Mouse (Mus musculus): ENCODE results near the gene Agpat4. TPM values are rescaled to one million over a fixed set of nuclear protein-coding genes. Genes with fewer than 3 reads are reported as not detected.
"Not testable (repeated sequence)": the region's sequence is repeated elsewhere in the genome, so short reads cannot be mapped to it uniquely, and the experiment has no call there.

Agpat4 gene
- polyA plus RNA-seq, 1 experiment from 2014 or later, result 16.1 TPM

DNA sequence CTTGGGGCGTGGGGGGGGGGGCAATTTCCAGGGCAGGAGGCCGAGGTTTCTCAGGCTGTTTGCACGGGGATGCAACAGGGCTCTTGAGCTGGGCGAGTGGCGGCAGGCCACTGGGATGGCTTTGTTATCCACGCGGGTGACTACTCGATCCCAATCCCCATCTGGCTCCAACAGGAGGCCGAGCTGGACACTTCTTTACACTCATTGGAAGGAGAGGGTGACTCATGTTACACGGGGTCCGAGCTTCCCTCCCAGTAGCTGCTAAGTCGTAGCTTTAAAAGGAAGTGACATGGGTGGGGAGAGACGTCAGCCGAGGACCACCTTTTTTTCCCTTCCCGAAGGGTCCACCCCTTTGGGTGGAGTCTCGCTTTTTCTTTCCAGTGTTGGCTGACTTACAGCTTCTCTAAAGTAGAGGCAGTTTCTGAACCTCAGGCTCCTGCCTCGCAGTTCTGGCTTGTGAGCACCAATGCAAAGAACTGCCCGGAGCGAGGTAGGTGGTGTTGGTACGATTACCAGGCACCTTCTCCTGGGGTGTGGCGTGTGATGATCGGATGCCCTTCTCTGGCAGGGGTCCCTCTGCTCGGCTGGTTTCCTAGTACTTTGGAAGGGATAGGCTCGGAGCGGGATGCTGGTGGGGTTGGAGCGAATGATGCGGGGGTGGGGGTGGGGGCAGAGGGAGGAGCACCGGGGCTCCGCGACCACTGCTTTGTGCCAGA, 580 bp downstream of the Agpat4 start:
- ATAC-seq (peak; percentile 94), DNase-seq (ENCODE audit: low spot score) (peak; percentile 96)
- Histone ChIP-seq H3K36me3 (ENCODE audit: control insufficient read depth, insufficient read depth, low read length) (no peaks in the 10 kb centered on the region), H3K27me3 (replicated peaks; ENCODE audit: control insufficient read depth, insufficient read depth, low read length) (no peaks in the 10 kb centered on the region), H3K9me3 (replicated peaks; ENCODE audit: control insufficient read depth, low read length) (no peaks in the 10 kb centered on the region), H3K27ac (ENCODE audit: low read depth, low read length) (peak overlapping the region; percentile 89), H3K9ac (ENCODE audit: low read length) (peak overlapping the region; percentile 70), H3K4me3 (ENCODE audit: low read depth, low read length) (peak overlapping the region; percentile 59), H3K4me2 (ENCODE audit: low read length) (peak overlapping the region; percentile 95), H3K4me1 (ENCODE audit: control insufficient read depth, insufficient read depth, low read length) (peaks cover 21% of the 10 kb centered on the region)
- 2% methylated on average over 30 of the region's 30 CpGs for whole genome bisulfite sequencing

GRCm38 (mm10) chr17:12119675-12120074, 1.2 kb downstream of the Agpat4 start:
- WGBS, result 0% methylated on average over 12 of the region's 12 CpGs
- H3K4me3 ChIP-seq (ENCODE audit: low read depth, low read length), result peak overlapping the region; percentile 59
- H3K27me3 ChIP-seq (replicated peaks; ENCODE audit: control insufficient read depth, insufficient read depth, low read length), result no peaks in the 10 kb centered on the region
- ATAC-seq, result peak; percentile 72
- peak overlapping the region; percentile 95 for H3K4me2 ChIP-seq (ENCODE audit: low read length)
- H3K36me3 ChIP-seq (ENCODE audit: control insufficient read depth, insufficient read depth, low read length), result peaks cover 4% of the 10 kb centered on the region
- no peaks in the 10 kb centered on the region for H3K9me3 ChIP-seq (replicated peaks; ENCODE audit: control insufficient read depth, low read length)
- H3K27ac ChIP-seq (ENCODE audit: low read depth, low read length), result peak overlapping the region; percentile 89
- peak; percentile 85 for DNase-seq (ENCODE audit: low spot score)
- H3K9ac ChIP-seq (ENCODE audit: low read length), result peak overlapping the region; percentile 70
- peaks cover 21% of the 10 kb centered on the region for H3K4me1 ChIP-seq (ENCODE audit: control insufficient read depth, insufficient read depth, low read length)

DNA sequence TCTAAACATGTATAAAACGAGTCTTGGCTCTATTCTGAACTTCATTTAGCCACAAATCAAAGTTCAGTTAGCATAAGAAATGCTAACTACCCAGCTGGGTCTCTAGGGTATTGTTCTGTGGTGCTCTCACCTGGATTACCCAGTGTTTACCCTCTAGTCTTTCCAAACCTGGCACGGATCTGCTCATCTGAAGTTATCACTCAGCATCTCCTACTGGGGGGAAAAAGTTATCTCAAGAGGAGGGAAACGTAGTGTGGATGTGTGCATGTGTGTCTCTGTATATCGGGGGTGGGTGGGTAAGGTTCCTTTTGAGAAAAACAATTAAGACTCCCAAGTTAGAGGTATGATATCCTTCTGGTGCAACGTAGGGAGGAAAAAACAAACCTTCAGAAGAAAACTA, 1.8 kb downstream of the Agpat4 start:
- Histone ChIP-seq H3K4me3 (ENCODE audit: low read depth, low read length) (peak overlapping the region; percentile 59), H3K36me3 (ENCODE audit: control insufficient read depth, insufficient read depth, low read length) (peaks cover 9% of the 10 kb centered on the region), H3K4me2 (ENCODE audit: low read length) (peak overlapping the region; percentile 95), H3K27me3 (replicated peaks; ENCODE audit: control insufficient read depth, insufficient read depth, low read length) (no peaks in the 10 kb centered on the region), H3K4me1 (ENCODE audit: control insufficient read depth, insufficient read depth, low read length) (peaks cover 21% of the 10 kb centered on the region), H3K9ac (ENCODE audit: low read length) (peak overlapping the region; percentile 70), H3K27ac (ENCODE audit: low read depth, low read length) (no peak overlapping the region), H3K9me3 (replicated peaks; ENCODE audit: control insufficient read depth, low read length) (no peaks in the 10 kb centered on the region)
- no peak for ATAC-seq
- 29% methylated on average over 5 of the region's 5 CpGs for WGBS
- DNase-seq (ENCODE audit: low spot score), result no peak

- Histone ChIP-seq H3K4me1 (ENCODE audit: control insufficient read depth, insufficient read depth, low read length) (peaks cover 21% of the 10 kb centered on the region), H3K36me3 (ENCODE audit: control insufficient read depth, insufficient read depth, low read length) (peaks cover 17% of the 10 kb centered on the region), H3K9me3 (replicated peaks; ENCODE audit: control insufficient read depth, low read length) (no peaks in the 10 kb centered on the region), H3K27me3 (replicated peaks; ENCODE audit: control insufficient read depth, insufficient read depth, low read length) (no peaks in the 10 kb centered on the region), H3K9ac (ENCODE audit: low read length) (no peak overlapping the region), H3K4me3 (ENCODE audit: low read depth, low read length) (no peak overlapping the region), H3K27ac (ENCODE audit: low read depth, low read length) (no peak overlapping the region), H3K4me2 (ENCODE audit: low read length) (0 out of 2 replicates have a peak overlapping the region, but pooled peaks have one; percentile 14)
- WGBS, result 91% methylated on average over 7 of the region's 7 CpGs
- no peak for DNase-seq (ENCODE audit: low spot score)
- ATAC-seq, result no peak
These were observed 2.8 kb downstream of the Agpat4 start for GRCm38 (mm10) chr17:12121226-12121794.

- not testable (repeated sequence) for H3K9ac ChIP-seq (ENCODE audit: low read length); H3K27ac ChIP-seq (ENCODE audit: low read depth, low read length); H3K9me3 ChIP-seq (replicated peaks; ENCODE audit: control insufficient read depth, low read length); DNase-seq (ENCODE audit: low spot score); H3K4me3 ChIP-seq (ENCODE audit: low read depth, low read length); ATAC-seq; H3K4me2 ChIP-seq (ENCODE audit: low read length); H3K27me3 ChIP-seq (replicated peaks; ENCODE audit: control insufficient read depth, insufficient read depth, low read length)
- H3K4me1 ChIP-seq (ENCODE audit: control insufficient read depth, insufficient read depth, low read length), result peaks cover 21% of the 10 kb centered on the region
- H3K36me3 ChIP-seq (ENCODE audit: control insufficient read depth, insufficient read depth, low read length), result peaks cover 23% of the 10 kb centered on the region
- WGBS, result 94% methylated on average over 8 of the region's 9 CpGs
These were observed 3.8 kb downstream of the Agpat4 start for GRCm38 (mm10) chr17:12122262-12122661.

- 89% methylated on average over 3 of the region's 3 CpGs for WGBS
- Histone ChIP-seq H3K36me3 (ENCODE audit: control insufficient read depth, insufficient read depth, low read length) (peaks cover 23% of the 10 kb centered on the region), H3K4me2 (ENCODE audit: low read length) (no peak overlapping the region), H3K4me3 (ENCODE audit: low read depth, low read length) (no peak overlapping the region), H3K4me1 (ENCODE audit: control insufficient read depth, insufficient read depth, low read length) (peaks cover 18% of the 10 kb centered on the region), H3K9ac (ENCODE audit: low read length) (no peak overlapping the region), H3K27me3 (replicated peaks; ENCODE audit: control insufficient read depth, insufficient read depth, low read length) (no peaks in the 10 kb centered on the region), H3K9me3 (replicated peaks; ENCODE audit: control insufficient read depth, low read length) (no peaks in the 10 kb centered on the region), H3K27ac (ENCODE audit: low read depth, low read length) (no peak overlapping the region)
- DNase-seq (ENCODE audit: low spot score) (no peak), ATAC-seq (no peak)
These were observed 4.7 kb downstream of the Agpat4 start for GRCm38 (mm10) chr17:12123168-12123567.

DNA sequence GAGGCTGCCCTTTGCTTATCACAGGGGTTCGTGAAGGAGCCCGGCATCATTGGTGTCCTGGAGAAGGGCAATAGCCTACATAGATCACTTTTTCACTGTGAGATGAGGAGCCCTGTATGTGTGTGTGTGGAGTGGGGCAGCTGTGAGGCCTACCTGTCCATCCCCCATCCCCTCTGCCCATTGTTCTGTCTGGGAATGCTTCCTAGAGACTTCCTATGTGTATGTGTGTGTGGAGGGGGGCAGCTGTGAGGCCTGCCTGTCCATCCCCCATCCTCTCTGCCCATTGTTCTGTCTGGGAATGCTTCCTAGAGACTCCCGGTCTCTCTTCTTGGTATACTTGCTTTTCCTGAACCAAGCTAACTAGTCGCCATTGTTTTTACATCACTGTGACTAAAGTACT, 8.6 kb downstream of the Agpat4 start:
- Histone ChIP-seq H3K4me2 (ENCODE audit: low read length) (no peak overlapping the region), H3K9ac (ENCODE audit: low read length) (no peak overlapping the region), H3K36me3 (ENCODE audit: control insufficient read depth, insufficient read depth, low read length) (peaks cover 28% of the 10 kb centered on the region), H3K27me3 (replicated peaks; ENCODE audit: control insufficient read depth, insufficient read depth, low read length) (no peaks in the 10 kb centered on the region), H3K27ac (ENCODE audit: low read depth, low read length) (no peak overlapping the region), H3K4me3 (ENCODE audit: low read depth, low read length) (no peak overlapping the region), H3K4me1 (ENCODE audit: control insufficient read depth, insufficient read depth, low read length) (no peaks in the 10 kb centered on the region), H3K9me3 (replicated peaks; ENCODE audit: control insufficient read depth, low read length) (no peaks in the 10 kb centered on the region)
- ATAC-seq (no peak), DNase-seq (ENCODE audit: low spot score) (no peak)
- 86% methylated on average over 4 of the region's 4 CpGs for WGBS

GRCm38 (mm10) chr17:12128976-12129375, 10.5 kb downstream of the Agpat4 start:
- WGBS, result 90% methylated on average over 2 of the region's 2 CpGs
- no peaks in the 10 kb centered on the region for H3K4me1 ChIP-seq (ENCODE audit: control insufficient read depth, insufficient read depth, low read length)
- DNase-seq (ENCODE audit: low spot score) (no peak), ATAC-seq (no peak)
- no peak overlapping the region for H3K9ac ChIP-seq (ENCODE audit: low read length)
- H3K9me3 ChIP-seq (replicated peaks; ENCODE audit: control insufficient read depth, low read length), result no peaks in the 10 kb centered on the region
- peaks cover 28% of the 10 kb centered on the region for H3K36me3 ChIP-seq (ENCODE audit: control insufficient read depth, insufficient read depth, low read length)
- H3K27me3 ChIP-seq (replicated peaks; ENCODE audit: control insufficient read depth, insufficient read depth, low read length), result no peaks in the 10 kb centered on the region
- no peak overlapping the region for H3K4me2 ChIP-seq (ENCODE audit: low read length)
- no peak overlapping the region for H3K27ac ChIP-seq (ENCODE audit: low read depth, low read length)
- no peak overlapping the region for H3K4me3 ChIP-seq (ENCODE audit: low read depth, low read length)

DNA sequence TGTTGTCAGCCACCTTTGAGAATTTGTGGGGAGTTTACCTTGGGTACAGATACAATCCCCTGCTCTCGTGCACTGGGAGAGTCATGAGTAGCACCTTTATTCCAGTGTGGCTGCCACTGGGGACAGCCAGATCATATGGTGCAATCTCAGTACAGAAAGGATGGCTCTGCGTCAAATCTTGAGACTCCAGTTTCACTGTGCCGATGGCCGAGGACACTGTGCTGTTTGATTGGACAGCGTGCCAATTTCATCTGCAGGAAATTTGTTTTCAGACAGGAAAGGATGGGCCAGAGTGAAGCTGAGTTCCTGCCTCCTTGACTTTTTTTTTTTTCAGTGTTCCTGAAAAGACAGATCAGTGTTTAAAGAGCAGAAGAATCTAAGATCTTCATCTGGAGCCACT, 12.7 kb downstream of the Agpat4 start:
- ATAC-seq, result no peak
- H3K4me3 ChIP-seq (ENCODE audit: low read depth, low read length), result no peak overlapping the region
- H3K36me3 ChIP-seq (ENCODE audit: control insufficient read depth, insufficient read depth, low read length), result peaks cover 11% of the 10 kb centered on the region; the same call in 1 of the 2 replicates
- no peak overlapping the region for H3K27ac ChIP-seq (ENCODE audit: low read depth, low read length)
- WGBS, result 91% methylated on average over 5 of the region's 5 CpGs
- H3K4me1 ChIP-seq (ENCODE audit: control insufficient read depth, insufficient read depth, low read length), result no peaks in the 10 kb centered on the region
- no peak overlapping the region for H3K9ac ChIP-seq (ENCODE audit: low read length)
- no peaks in the 10 kb centered on the region for H3K27me3 ChIP-seq (replicated peaks; ENCODE audit: control insufficient read depth, insufficient read depth, low read length)
- no peak overlapping the region for H3K4me2 ChIP-seq (ENCODE audit: low read length)
- DNase-seq (ENCODE audit: low spot score), result no peak
- no peaks in the 10 kb centered on the region for H3K9me3 ChIP-seq (replicated peaks; ENCODE audit: control insufficient read depth, low read length)
